Mouse (Mus musculus): ENCODE measurements around the gene Ccdc85c.

GRCm38 (mm10) chr12:108284455-108285224 lies 9.4 kb upstream of the Ccdc85c start:
- TF ChIP-seq CTCF (IDR thresholded peaks at IDR 0.05; ENCODE audit: control insufficient read depth, insufficient read depth, low read length) (no peak), POLR2A (IDR thresholded peaks at IDR 0.05; ENCODE audit: borderline replicate concordance, control insufficient read depth, low read depth, low read length) (no peak)
